Mouse (Mus musculus): ENCODE measurements around the gene Plscr3. TPM values are rescaled to one million over a fixed set of nuclear protein-coding genes. Genes with fewer than 3 reads are reported as not detected.

Gene Plscr3
- 134 and 164 TPM in 2 replicates for polyA plus RNA-seq (2012; rRNA removed; ENCODE audit: low replicate concordance)

DNA sequence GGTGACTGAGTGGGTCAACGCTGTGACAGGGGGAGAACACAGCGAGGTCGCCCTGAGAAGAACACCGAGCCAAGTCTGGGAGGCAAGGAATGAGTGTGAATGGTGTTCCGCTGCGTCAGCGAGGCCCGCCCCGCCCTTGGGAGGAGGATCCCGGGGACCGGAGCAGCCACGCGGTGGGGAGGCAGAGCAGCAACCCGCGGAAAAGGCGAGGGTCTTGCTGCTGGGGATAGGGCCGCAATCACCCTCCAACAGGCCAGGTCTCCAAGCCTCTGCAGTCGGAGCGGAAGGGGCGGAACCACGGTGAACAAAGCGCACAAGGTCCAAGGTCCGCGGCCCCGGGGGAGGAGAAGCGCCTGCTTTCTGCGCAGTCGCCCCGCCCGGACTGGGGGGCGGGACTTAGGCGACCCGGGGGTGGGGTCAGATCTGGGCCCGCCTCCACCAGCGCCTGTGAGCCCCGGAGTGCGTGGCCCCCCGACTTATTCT, at the start of gene Plscr3:
Gene Plscr3, plus strand, starts transcription at position 179 of the 483 bp plus-strand sequence.

DNA sequence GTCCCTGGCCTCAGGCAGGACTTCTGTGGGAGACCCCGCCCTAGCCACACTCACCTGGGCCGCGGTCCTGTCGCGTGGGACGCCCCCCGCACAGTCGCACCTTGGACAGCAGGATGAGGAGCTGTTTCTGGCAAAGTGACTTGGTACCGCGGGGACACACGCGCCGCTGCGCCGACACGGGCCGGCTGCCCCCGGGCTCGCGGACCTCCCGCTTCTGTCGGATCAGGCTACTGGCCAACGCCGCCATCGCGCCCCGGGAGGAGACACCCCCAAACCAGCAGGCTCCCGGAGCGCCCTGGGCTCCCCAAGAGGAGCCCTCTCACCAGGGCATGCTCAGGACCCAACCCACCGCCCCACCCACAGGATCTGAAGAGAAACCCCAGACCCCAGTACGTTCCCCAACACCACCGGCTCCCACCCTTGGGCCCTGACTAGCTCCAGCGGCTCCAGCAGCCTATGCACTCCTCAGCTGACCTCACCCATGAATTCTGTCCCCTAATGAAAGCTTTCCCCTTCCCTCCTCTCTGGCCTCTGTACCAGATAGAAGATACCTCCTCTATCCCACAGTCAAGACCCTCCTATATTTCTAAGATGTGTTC, 44.7 kb upstream of the Plscr3 start, which contains the start of gene Fgf11:
Gene Fgf11, minus strand, starts transcription at position 479 of the 599 bp plus-strand sequence.

DNA sequence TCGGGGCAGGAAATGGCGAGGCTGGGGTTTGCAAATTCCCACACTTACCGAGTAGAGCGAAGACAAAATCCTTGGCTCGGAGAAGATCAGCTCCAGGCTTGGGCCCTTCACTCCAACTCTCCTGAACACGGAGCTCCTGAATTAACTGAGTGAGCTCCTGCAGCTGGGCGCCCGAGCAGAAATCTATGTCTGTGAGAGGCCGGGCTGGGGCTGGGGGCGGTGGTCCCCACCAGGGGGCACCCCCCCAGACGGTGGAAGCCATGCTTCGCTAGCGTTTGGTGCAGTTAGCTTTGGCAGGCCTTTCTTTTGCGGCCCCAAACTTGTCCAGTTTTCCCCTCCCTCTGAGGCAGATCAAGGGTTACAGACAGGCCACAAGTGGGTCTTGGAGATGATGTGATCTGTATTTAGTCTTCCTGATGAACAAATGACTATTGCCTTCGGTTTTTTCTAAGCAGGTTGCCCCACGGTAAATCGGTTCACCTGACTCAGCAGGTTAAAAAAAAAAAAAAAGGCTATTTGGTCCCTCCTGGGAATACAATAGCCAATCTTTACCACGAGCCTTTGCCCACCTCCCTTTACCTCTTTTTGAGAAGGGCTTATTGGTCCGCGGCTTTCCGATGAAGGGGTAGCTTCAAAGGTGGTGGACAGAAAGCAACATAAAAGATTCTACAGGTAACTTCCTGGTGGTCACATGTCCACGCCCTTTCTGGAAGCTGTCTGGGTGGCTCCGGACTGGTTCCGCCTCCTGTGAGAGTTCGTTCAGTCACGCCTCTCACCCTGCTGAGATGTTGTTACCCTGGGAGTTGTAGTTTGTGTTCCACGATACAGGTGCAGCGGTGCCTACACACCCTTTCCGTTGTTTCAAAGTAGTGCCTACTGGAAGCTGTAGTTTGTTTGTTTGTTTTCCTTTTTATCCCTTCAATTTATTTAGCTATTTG, 40.9 kb upstream of the Plscr3 start, which contains the start of gene Tmem102:
Gene Tmem102, minus strand, starts transcription at position 653 of the 938 bp plus-strand sequence.

DNA sequence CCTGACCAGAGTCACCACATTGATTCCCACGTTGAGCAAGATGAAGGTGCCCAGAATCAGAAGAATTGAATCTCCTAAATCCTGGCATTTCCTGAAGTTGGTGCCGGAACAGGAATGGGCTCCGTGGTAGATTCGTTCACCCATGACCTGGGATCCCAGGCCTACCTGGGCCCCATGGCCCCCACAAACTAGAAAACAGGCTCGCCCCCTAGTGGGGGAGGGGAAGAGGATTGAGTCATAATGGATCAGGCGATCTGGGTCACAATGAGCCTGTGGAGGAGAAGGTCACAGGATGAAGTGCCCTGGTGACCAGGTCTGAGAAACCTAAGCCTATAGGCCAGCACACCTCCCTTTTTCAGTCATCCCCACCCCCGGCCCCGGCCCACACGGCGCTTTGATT, 31.0 kb upstream of the Plscr3 start, which contains the start of gene Gm39566:
Gene Gm39566, minus strand, starts transcription at position 144 of the 400 bp plus-strand sequence.

DNA sequence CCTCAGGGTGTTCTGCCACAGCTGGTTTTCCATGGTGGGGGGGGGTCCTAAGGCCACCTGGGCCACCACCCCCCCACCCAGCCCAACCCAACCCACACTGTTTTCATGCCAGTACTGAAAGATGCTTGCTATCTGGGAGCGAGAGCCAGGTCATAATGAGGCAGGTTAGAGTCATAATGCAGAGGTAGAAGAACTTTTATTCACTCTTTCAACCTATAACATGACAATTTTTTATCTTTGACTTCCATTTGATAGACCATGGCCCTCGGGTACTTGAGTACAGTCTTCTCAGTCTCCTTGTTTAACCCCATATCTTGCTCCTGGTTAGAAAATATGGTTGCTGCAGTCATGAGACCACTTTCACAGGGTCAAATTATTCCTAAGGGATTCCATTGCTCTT, 27.8 kb upstream of the Plscr3 start, which contains the start of gene Spem2:
Gene Spem2, minus strand, starts transcription at position 101 of the 400 bp plus-strand sequence.

DNA sequence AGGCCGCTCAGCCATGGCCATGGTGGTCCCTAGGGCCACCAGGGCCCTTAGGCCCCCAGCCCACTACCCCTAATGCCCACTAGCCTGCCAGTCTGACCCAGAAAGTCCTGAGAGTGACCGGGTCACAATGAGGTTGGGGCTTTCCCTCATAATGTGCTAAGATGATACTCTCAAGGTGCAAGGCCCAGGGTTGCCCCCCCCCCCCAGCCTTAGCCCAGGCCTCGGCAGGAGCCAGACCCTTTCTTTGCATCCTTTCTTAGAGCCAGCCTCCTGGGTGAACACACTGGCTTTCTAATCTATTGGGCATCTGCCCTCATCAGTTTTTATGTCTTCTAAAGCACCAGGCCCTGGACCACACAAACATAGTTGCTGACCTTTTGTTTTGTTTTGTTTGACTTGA, 24.1 kb upstream of the Plscr3 start, which contains the start of gene Spem1:
Gene Spem1, minus strand, starts transcription at position 101 of the 400 bp plus-strand sequence.

DNA sequence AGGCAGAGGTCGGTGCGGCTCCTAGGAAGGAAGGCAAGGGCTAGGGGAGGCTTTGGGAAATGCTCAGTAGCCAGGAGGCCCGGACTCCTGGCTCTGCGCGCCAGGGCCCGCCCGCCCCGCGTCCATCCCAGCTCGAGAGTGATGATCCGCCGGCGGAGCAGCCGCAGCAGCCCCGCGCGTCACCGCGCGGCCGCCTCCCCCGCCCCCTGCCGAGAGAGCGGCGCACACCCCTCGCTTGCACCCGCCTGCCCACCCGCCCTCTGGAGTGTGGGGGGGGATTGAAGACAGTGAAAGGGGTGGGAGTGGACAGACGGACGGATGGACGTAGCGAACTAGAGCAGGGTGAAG, 8.6 kb upstream of the Plscr3 start, which contains the start of gene Nlgn2:
Gene Nlgn2, minus strand, starts transcription at position 181 of the 348 bp plus-strand sequence.

DNA sequence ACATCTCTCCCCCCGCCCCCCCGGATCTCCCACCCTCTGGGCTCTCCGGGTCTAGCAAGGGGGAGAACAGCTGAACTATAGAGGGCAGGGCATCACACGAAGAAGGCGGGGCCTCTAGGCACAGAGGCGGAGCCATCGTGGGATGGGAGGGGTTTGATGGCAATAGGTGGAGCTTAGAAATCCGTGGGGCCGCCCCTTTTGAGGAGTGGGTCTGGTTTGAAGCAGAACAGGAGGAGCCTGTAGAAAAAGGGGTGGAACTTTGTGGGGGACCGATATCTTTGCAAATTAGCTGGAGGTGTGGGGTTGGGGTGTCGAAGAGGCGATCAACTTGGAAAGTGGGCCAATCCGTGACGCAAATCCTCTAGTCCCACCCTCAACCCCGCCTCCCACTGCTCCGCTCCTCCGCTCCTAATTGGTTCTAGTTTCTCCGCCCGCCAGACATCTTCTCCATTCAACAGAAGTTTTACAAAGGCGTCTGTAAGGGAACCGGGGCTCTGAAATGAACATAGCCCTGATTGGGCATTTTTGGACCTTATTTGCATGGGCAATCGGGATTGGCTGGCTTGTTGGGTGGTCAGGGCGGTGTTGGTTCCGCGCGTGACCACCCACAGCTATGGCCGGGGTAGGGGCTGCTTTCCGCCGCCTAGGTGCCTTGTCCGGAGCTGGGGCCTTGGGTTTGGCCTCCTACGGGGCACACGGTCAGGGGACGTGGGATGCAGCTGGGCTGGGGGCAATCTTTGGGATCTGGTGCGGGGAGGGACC, 8.0 kb upstream of the Plscr3 start, which contains the start of gene Tmem256:
Gene Tmem256, plus strand, starts transcription at position 563 of the 762 bp plus-strand sequence.

DNA sequence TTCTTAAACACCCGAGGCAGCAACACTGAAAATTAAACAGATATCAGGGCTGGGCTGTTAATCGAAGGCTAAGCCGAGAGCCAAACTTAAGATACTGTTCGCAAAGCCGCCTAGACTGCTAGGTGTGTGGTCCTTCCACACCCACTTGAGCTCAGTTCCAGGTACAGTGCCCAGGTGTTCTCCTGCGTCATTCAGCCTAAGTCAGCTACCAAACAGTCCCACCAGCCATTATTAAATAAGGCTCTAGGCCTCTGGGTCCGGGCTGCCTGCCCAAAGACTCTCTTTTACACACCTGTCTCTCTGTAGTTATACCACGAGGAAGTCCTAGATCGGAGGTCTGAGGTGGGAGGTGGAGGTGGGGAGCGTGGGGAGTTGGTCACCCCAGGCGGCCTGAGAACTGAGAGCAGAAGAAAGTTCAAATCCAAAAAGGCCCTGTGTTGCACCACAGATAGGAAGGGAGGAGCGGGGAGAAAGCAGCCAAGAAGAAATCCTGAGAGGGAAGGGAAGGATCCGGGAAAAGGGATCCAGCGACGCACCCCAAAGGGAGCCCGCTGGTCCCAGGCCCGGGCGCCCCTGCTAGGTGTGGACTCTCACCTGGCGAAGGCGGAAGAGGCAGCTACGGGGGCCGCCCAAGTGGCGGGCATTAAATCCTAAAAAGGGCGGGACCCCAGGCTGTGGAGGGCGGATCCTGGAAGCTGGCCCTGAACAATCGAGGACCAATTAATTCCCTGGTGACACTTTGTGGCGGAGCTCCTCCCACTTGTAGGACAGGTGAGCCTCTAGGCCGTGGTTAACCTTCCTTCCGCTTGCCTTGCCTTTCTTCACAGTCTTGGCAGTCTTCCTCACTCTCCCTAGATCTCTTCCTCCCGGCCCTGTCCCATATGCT, 12.2 kb downstream of the Plscr3 start, which contains the start of gene Tnk1:
Gene Tnk1, minus strand, starts transcription at position 618 of the 886 bp plus-strand sequence.

DNA sequence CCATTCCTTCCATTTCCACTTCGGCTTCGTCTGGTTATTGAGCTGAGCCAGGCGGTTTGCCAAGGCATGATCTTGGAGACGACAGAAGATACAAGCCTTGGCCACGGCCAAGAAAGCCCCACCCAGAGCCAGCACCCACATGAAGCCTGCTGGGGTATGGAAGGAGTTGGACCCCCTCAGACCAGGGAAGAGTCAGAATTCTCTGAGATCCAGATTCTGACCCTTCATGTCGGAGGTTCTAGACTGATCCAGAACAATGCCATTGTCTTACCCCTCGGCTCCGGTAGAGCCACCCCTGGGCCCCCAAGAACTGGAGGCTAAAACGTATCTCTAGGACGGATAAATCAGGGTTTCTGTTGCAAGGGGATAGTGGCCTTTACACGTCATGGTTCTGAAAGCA, 31.7 kb downstream of the Plscr3 start, which contains the start of gene Tmem95:
Gene Tmem95, minus strand, starts transcription at position 141 of the 400 bp plus-strand sequence.

DNA sequence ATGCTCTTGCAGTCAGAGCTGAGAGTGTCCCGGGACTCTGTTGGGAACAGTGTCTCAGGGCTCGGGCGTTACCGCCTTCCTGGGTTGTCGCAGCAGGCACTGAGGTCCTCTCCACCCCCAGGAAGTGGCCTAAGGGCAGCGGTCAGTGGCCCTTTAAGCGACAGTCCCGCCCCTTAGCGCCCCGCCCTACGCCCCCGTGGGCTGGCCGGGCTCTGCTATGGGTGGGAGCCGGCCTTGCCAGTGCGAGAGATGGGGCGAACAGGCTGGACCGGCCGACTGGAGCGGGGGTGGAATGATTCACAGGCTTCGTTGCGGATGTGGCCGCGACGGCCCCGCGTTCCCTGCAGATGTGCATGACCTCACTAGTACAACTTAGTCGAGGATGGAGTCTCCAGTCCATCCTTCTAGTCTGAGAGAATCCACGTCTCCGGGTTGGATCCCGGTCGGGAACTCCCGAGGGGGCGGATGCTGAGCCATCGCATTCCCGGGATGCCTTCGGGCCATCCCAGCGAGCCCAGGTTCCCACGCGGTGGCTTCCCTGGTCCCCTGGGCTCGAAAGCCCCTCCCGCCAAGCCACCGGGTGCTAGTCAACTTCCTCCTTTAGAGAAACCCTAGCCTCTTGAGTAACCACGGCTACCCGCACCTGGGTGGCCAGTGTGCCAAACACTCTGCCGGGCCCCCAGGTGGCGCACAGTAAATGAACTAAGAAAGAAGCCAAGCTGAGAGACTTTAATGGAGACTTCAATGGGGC, 34.9 kb downstream of the Plscr3 start, which contains the start of gene Kctd11:
Gene Kctd11, minus strand, starts transcription at position 554 of the 751 bp plus-strand sequence.

DNA sequence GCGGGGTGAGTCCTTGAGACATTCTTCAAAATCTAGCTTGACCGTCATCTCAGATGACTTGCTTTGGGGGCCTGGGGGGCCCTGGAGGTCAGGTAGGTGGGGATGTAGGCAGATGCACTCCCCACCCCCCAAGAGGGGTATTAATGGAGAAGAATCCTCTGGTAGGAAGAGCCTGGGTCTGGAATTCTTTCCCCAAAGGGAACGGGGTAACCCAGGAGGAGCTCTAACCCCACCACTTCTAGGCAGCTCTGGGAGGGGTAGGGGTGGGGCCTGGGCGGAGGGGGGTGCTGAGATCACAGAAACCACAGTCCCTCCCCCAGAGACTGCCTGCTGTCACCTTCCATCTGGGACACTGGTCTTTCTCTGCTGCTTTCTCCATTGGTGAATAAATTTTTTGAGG, 49.1 kb downstream of the Plscr3 start, which contains the start of gene Acap1:
Gene Acap1, minus strand, starts transcription at position 249 of the 400 bp plus-strand sequence.

DNA sequence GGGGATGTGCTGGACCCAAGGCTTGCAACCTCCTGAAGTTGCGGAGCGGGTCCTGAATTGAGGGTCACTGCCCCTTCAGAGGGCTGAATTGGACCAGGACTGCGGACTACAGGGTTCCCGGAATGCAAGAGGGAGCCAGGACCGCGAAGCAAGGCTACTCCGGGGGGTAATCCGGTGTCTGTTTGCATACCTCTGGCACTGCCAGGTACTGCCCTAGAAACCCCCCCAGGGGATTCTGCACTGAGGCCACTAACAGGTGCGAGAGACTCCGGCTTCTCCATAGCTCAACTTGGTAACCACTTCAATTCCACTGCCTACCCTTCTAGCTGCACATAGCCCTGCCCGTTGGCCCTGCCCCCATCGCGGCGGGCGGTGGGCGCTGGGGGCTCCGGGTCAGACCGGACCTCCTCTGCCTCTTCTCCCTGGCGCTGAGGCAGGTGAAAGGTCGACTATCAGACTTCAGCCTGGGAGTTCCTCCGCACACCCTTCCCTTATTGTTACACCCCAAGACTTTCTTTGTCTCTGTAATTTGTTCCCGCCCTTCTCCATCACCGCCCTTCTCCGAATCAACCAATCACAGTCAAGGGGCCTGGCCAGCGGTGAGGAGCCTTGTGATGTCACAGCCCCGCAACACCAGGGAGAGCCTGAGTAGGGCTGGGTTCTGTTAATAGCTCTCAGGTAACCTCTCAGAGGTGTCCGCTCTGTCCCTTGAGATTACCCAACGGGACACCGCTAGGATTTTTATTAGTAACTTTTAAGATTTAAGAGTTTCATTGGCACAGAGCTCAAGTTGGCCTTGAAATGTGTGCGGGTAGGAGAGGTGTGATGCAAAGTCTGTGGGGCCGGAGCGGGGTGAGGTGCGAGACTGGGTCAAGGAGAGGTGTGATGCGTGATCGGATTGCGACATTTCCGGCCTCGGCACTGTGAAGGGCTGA, 54.6 kb downstream of the Plscr3 start, which contains the start of the genes 2810408A11Rik and Neurl4:
Gene 2810408A11Rik, minus strand, starts transcription at position 517 of the 935 bp plus-strand sequence.
Gene Neurl4, plus strand, starts transcription at position 602 of the 935 bp plus-strand sequence.

Other genes with a start within 250 kb of the Plscr3 start
- gene Atp1b2, start 240.4 kb upstream of the Plscr3 start, polyA plus RNA-seq (2012; rRNA removed; ENCODE audit: low replicate concordance) = 28.5 and 39.7 TPM in 2 replicates
- not detected in 2 replicates for gene Shbg, start 228.5 kb upstream of the Plscr3 start, polyA plus RNA-seq (2012; rRNA removed; ENCODE audit: low replicate concordance)
- gene Sat2, start 224.4 kb upstream of the Plscr3 start, polyA plus RNA-seq (2012; rRNA removed; ENCODE audit: low replicate concordance) = 10.9 and 12.6 TPM in 2 replicates
- gene Fxr2, start 213.4 kb upstream of the Plscr3 start, polyA plus RNA-seq (2012; rRNA removed; ENCODE audit: low replicate concordance) = 58.6 and 88.5 TPM in 2 replicates
- 0.15 and 0.24 TPM in 2 replicates for gene Sox15, start 191.1 kb upstream of the Plscr3 start, polyA plus RNA-seq (2012; rRNA removed; ENCODE audit: low replicate concordance)
- 144 and 237 TPM in 2 replicates for gene Mpdu1, start 183.7 kb upstream of the Plscr3 start, polyA plus RNA-seq (2012; rRNA removed; ENCODE audit: low replicate concordance)
- 56.3 and 61.7 TPM in 2 replicates for gene Cd68, start 180.2 kb upstream of the Plscr3 start, polyA plus RNA-seq (2012; rRNA removed; ENCODE audit: low replicate concordance)
- 319 and 587 TPM in 2 replicates for gene Eif4a1, start 174.0 kb upstream of the Plscr3 start, polyA plus RNA-seq (2012; rRNA removed; ENCODE audit: low replicate concordance)
- 85.1 and 101 TPM in 2 replicates for gene Senp3, start 164.3 kb upstream of the Plscr3 start, polyA plus RNA-seq (2012; rRNA removed; ENCODE audit: low replicate concordance)
- 6.3 and 13.6 TPM in 2 replicates for gene Tnfsf13, start 160.6 kb upstream of the Plscr3 start, polyA plus RNA-seq (2012; rRNA removed; ENCODE audit: low replicate concordance)
- 46.0 and 77.8 TPM in 2 replicates for gene Tnfsf12, start 150.5 kb upstream of the Plscr3 start, polyA plus RNA-seq (2012; rRNA removed; ENCODE audit: low replicate concordance)
- 9.8 and 12.9 TPM in 2 replicates for gene Tnfsfm13, start 150.3 kb upstream of the Plscr3 start, polyA plus RNA-seq (2012; rRNA removed; ENCODE audit: low replicate concordance)
- 15.1 and 47.7 TPM in 2 replicates for gene Polr2a, start 87.7 kb upstream of the Plscr3 start, polyA plus RNA-seq (2012; rRNA removed; ENCODE audit: low replicate concordance)
- gene Slc35g3, start 84.4 kb upstream of the Plscr3 start, polyA plus RNA-seq (2012; rRNA removed; ENCODE audit: low replicate concordance) = 0.10 and 0.21 TPM in 2 replicates
- 44.2 and 58.0 TPM in 2 replicates for gene Zbtb4, start 80.5 kb upstream of the Plscr3 start, polyA plus RNA-seq (2012; rRNA removed; ENCODE audit: low replicate concordance)
- 15.3 and 30.1 TPM in 2 replicates for gene Chrnb1, start 50.4 kb upstream of the Plscr3 start, polyA plus RNA-seq (2012; rRNA removed; ENCODE audit: low replicate concordance)
- gene Fgf11, start 44.5 kb upstream of the Plscr3 start, polyA plus RNA-seq (2012; rRNA removed; ENCODE audit: low replicate concordance) = 9.8 and 16.7 TPM in 2 replicates
- gene Tmem102, start 40.8 kb upstream of the Plscr3 start, polyA plus RNA-seq (2012; rRNA removed; ENCODE audit: low replicate concordance) = 0.16 and 7.0 TPM in 2 replicates
- not detected in 2 replicates for gene Gm39566, start 31.1 kb upstream of the Plscr3 start, polyA plus RNA-seq (2012; rRNA removed; ENCODE audit: low replicate concordance)
- not detected in 2 replicates for gene Spem2, start 27.9 kb upstream of the Plscr3 start, polyA plus RNA-seq (2012; rRNA removed; ENCODE audit: low replicate concordance)
- 0.31 TPM in 1 of 2 replicates, not detected in the other for gene Spem1, start 24.2 kb upstream of the Plscr3 start, polyA plus RNA-seq (2012; rRNA removed; ENCODE audit: low replicate concordance)
- 21.2 and 76.1 TPM in 2 replicates for gene Nlgn2, start 8.6 kb upstream of the Plscr3 start, polyA plus RNA-seq (2012; rRNA removed; ENCODE audit: low replicate concordance)
- 256 and 336 TPM in 2 replicates for gene Tmem256, start 7.9 kb upstream of the Plscr3 start, polyA plus RNA-seq (2012; rRNA removed; ENCODE audit: low replicate concordance)
- 5.0 and 6.3 TPM in 2 replicates for gene Tnk1, start 12.4 kb downstream of the Plscr3 start, polyA plus RNA-seq (2012; rRNA removed; ENCODE audit: low replicate concordance)
- not detected in 2 replicates for gene Tmem95, start 31.6 kb downstream of the Plscr3 start, polyA plus RNA-seq (2012; rRNA removed; ENCODE audit: low replicate concordance)
- gene Kctd11, start 35.0 kb downstream of the Plscr3 start, polyA plus RNA-seq (2012; rRNA removed; ENCODE audit: low replicate concordance) = 9.5 and 11.7 TPM in 2 replicates
- gene Acap1, start 49.2 kb downstream of the Plscr3 start, polyA plus RNA-seq (2012; rRNA removed; ENCODE audit: low replicate concordance) = 3.5 and 5.1 TPM in 2 replicates
- gene 2810408A11Rik, start 54.6 kb downstream of the Plscr3 start, polyA plus RNA-seq (2012; rRNA removed; ENCODE audit: low replicate concordance) = 0.82 and 2.1 TPM in 2 replicates
- 40.1 and 69.0 TPM in 2 replicates for gene Neurl4, start 54.7 kb downstream of the Plscr3 start, polyA plus RNA-seq (2012; rRNA removed; ENCODE audit: low replicate concordance)
- 74.4 and 90.7 TPM in 2 replicates for gene Gps2, start 67.5 kb downstream of the Plscr3 start, polyA plus RNA-seq (2012; rRNA removed; ENCODE audit: low replicate concordance)
- gene Eif5a, start 75.6 kb downstream of the Plscr3 start, polyA plus RNA-seq (2012; rRNA removed; ENCODE audit: low replicate concordance) = 533 and 726 TPM in 2 replicates
- 8.7 and 20.8 TPM in 2 replicates for gene Ybx2, start 89.4 kb downstream of the Plscr3 start, polyA plus RNA-seq (2012; rRNA removed; ENCODE audit: low replicate concordance)
- 205 and 344 TPM in 2 replicates for gene Slc2a4, start 101.8 kb downstream of the Plscr3 start, polyA plus RNA-seq (2012; rRNA removed; ENCODE audit: low replicate concordance)
- 0.49 and 65.8 TPM in 2 replicates for gene Cldn7, start 118.4 kb downstream of the Plscr3 start, polyA plus RNA-seq (2012; rRNA removed; ENCODE audit: low replicate concordance)
- 106 and 148 TPM in 2 replicates for gene Ctdnep1, start 134.8 kb downstream of the Plscr3 start, polyA plus RNA-seq (2012; rRNA removed; ENCODE audit: low replicate concordance)
- 95.6 and 101 TPM in 2 replicates for gene Elp5, start 136.1 kb downstream of the Plscr3 start, polyA plus RNA-seq (2012; rRNA removed; ENCODE audit: low replicate concordance)
- gene Gabarap, start 144.8 kb downstream of the Plscr3 start, polyA plus RNA-seq (2012; rRNA removed; ENCODE audit: low replicate concordance) = 566 and 640 TPM in 2 replicates
- 17.1 and 38.9 TPM in 2 replicates for gene Phf23, start 149.4 kb downstream of the Plscr3 start, polyA plus RNA-seq (2012; rRNA removed; ENCODE audit: low replicate concordance)
- 9.4 and 27.1 TPM in 2 replicates for gene Dvl2, start 154.2 kb downstream of the Plscr3 start, polyA plus RNA-seq (2012; rRNA removed; ENCODE audit: low replicate concordance)
- gene Acadvl, start 169.0 kb downstream of the Plscr3 start, polyA plus RNA-seq (2012; rRNA removed; ENCODE audit: low replicate concordance) = 153 and 251 TPM in 2 replicates
- 16.9 and 56.2 TPM in 2 replicates for gene Dlg4, start 170.6 kb downstream of the Plscr3 start, polyA plus RNA-seq (2012; rRNA removed; ENCODE audit: low replicate concordance)
- gene Asgr1, start 207.7 kb downstream of the Plscr3 start, polyA plus RNA-seq (2012; rRNA removed; ENCODE audit: low replicate concordance) = 0.13 and 0.24 TPM in 2 replicates
- 1.3 and 5.5 TPM in 2 replicates for gene Asgr2, start 246.3 kb downstream of the Plscr3 start, polyA plus RNA-seq (2012; rRNA removed; ENCODE audit: low replicate concordance)

All from subcutaneous adipose tissue, adult 2 months (tissue).